Mouse (Mus musculus) thymus, postnatal 4 days (tissue): ENCODE measurements around the gene Usp19.

ENCODE experiments used
- DNase-seq: peaks from one replicate; pipeline ENCODE4 v3.0.0; 2021

The Usp19 gene

DNA sequence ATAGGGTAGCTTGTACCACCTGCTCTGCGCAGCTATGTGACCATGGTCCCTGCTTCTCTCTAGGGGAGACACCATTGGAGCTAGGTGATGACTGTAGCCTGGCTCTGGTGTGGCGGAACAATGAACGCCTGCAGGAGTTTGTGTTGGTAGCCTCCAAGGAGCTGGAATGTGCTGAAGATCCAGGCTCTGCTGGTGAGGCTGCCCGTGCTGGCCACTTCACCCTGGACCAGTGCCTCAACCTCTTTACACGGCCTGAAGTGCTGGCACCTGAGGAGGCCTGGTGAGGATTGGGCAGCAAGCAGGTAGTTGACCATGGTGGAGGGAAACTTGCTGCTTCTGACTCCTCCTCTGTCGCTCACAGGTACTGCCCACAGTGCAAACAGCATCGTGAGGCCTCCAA, 8.8 kb downstream of the Usp19 start:
- DNase-seq: no peak

DNA sequence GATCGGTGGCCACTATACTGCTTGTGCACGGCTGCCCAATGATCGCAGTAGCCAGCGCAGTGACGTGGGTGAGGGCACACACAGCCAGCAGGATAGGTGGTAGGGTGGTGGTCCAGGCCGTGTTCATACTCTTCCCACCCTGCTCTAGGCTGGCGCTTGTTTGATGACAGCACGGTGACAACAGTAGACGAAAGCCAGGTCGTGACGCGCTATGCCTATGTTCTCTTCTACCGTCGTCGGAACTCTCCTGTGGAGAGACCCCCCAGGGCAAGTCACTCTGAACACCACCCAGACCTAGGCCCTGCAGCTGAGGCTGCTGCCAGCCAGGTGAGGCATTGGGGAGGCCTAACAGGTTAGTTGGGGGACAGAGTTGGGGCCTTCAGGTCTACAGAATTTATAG, 9.5 kb downstream of the Usp19 start:
- no peak for DNase-seq

DNA sequence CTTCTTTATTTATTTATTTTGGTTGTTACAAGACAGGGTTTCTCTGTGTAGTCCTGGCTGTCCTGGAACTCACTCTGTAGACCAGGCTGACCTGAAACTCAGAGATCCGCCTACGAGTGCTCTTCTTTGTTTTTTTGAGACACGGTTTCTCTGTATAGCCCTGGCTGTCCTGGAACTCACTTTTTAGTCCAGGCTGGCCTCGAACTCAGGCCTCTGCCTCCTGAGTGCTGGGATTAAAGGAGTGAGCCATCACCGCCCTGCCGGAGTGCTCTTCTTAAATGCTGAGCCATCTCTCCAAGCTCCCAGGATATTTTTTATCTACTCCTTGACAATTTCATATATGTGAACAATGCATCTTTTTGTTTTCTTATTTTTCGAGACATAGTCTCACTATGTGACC, 16.5 kb downstream of the Usp19 start:
- DNase-seq: no peak

DNA sequence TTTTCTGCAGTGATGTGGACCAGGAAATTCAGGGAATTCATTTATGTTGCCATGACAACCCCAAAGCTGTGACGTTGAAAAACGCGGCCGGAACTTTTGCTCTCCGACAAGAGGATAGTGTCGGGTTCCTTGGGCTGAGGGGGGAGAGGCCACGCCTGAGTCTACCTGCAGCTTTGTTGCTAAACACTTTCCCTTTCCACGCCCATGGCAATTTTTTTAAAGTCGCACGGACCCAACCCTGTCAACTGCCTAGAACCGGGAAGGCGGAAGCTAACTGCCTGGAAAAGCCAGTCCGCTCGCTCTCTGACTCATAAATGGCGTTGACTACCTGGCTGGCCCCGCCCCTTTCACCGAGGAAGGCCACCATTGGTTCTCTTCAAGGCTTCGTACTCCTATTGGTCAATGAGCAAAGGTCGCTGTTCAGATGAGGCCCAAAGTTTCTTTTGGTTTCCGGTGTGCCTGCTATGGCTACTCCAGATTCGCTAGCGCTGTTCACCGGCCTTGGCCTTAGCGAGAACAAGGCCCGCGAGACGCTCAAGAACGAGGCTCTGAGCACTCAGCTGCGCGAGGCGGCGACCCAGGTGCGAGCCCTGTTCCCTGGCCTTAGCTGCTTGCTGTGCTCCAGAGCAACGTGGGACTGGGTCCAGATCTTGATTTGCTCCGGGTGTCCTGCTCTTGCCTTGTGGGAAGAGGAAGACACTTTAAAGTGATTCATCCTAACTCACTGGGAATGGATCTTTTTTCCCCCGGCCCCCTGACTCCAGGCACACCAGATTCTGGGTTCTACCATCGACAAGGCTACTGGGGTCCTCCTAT, 17.4 kb downstream of the Usp19 start, which contains the start of gene Qars:
Qars (plus strand) TSS at position 88 of the 816 bp plus-strand sequence.
- peak; percentile 96 for DNase-seq

- no peak for DNase-seq
These were observed 18.4 kb downstream of the Usp19 start for GRCm38 (mm10) chr9:108508776-108509175.

- peak; percentile 96 for DNase-seq
These were observed 26.2 kb downstream of the Usp19 start, which contains the start of gene Qrich1 for GRCm38 (mm10) chr9:108516380-108517251. Gene Qrich1, plus strand, starts transcription at chr9:108516806.

DNA sequence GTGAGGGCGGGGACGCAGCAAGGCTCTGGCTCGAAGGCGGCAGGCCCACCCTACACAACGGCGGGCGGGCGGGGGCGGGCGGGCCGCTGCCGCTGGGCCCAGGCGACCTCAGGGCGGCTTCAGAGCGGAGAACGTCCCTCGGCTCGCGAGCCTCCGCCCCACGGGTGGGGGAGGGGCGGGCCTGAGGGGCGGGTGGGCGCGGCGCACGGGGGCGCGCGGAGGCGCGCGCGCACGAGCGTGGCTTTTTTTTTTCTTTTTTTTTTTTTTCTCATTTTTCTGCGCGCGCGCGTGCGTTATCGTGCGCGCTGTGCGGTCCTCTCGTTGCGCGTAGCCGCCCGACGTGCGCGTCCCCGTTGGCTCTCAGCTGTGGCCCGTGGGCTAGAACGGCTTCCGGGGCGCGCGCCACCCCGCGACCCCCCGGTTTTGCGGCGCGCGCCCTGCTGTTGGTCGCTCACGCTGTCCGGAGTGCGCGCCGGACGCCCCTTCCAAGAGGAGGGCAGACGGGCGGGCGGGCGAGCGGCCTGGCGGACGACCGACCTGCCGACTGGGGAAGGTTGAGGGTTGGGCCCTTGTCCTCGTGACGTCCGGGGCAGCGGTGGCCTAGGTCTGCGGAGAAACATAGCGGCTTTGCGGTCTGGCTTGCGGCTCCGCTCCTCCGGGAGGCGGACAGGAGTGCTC, 27.0 kb downstream of the Usp19 start:
- DNase-seq: peak; percentile 95

DNA sequence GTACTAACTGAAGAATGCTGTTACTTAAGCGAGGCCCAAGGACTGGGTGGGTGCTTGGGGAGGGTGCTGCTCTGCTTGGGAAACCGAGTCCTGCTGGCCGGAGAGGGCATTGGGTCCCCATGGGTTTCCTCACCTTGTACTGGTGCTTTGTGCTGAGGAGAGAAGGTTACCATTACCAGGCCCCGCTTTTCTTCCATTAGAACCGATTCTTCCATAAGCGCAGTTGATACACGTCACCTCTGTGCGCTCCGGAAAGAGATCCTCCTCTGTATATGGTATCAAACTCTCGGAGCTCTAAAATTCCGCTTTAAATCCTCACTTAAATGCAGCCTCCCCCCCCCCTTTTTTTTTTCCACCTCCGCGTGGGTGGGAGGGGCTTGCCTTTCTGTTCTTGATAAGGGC, 27.5 kb downstream of the Usp19 start:
- DNase-seq: no peak

- DNase-seq: no peak
These were observed 31.2 kb downstream of the Usp19 start for GRCm38 (mm10) chr9:108521604-108522003.

DNA sequence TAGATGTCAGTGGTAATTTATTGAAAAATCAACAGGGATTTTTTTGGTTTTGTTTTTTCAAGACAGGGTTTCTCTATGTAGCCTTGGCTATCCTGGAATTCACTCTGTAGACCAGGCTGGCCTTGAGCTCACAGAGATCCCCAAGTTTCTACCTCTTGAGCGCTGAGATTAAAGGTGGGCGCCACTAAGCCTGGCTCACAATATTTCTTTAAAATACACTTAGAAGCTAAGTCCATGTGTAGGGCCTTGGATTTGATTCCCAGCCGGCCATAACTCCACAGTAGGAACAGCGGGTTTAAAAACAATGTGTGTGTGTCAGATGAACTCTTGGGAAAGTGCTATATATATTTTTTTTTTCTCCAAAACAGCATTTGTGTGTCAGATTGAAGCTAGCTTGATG, 32.9 kb downstream of the Usp19 start:
- DNase-seq: no peak

DNA sequence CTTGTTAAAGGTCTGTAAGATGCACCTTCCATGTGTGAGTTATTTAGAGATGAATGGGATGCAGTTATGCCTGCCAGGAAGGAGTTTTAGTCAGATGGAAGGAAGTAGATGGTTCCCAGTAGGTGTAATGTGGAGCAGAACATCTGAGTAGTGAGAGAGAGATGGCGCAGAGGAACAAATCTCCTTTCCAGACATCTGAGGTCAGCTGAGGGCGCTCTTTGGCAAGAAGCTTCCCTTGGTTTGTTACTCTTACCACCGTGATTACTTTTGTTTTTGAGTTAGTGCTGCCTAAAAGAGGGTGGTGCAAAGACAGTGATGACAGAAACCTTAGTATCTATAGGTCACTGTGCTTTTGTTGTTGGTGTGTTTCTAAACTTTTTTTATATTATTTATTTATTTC, 35.0 kb downstream of the Usp19 start:
- no peak for DNase-seq

- no peak for DNase-seq
These were observed 40.6 kb downstream of the Usp19 start for GRCm38 (mm10) chr9:108530954-108531353.

DNA sequence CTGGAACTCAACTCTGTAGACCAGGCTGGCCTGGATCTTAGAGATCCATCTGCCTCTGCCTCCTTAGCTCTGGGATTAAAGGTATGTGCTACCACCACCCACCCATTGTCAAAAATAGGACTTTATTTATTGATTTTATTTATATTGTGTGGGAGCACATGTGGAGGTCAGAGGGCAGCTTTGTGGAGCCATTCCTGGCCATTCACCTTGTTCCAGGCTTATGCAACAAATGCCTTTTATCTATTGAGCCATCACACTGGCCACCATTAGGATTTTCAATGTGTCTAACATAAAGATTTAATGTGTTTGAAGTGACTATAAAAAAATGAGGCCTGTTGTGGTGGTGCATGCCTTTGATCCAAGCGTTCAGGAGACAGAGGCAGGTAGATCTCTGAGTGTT, 41.1 kb downstream of the Usp19 start:
- no peak for DNase-seq

- no peak for DNase-seq
These were observed 50.4 kb downstream of the Usp19 start for GRCm38 (mm10) chr9:108540846-108541245.

- no peak for DNase-seq
These were observed 55.6 kb downstream of the Usp19 start for GRCm38 (mm10) chr9:108545986-108546385.

GRCm38 (mm10) chr9:108546875-108547274, 56.5 kb downstream of the Usp19 start:
- no peak for DNase-seq
